Mouse (Mus musculus) forebrain, embryonic 11.5 days (tissue): ENCODE measurements at regions not wholly inside any gene's neighbourhood (a gene's known extent, or its start where the extent isn't known, plus 50 kb on each side); places are given as distances from the start of the nearest gene placed in this dataset.

Experiments used
- ATAC-seq: fragments of 200-750 bp; cut with Nextera tagmentation; replicated peaks from 2 replicates; pipeline ENCODE4 v1.8.0; 2017; ENCODE audit warnings: moderate TSS enrichment; ENCODE audit not compliant: low FRiP score
- DNase-seq: peaks from one replicate; pipeline ENCODE4 v3.0.0-alpha.2; 2017; ENCODE audit warnings: low spot score
- H3K27ac ChIP-seq: fragments of 300-500 bp; sonication (generic); 2 replicates; pipeline ENCODE4 v1.5.1; 2014; ENCODE audit warnings: low read depth, low read length
- H3K27me3 ChIP-seq: fragments of 300-500 bp; sonication (generic); 2 replicates; pipeline ENCODE4 v1.6.1; 2014; ENCODE audit warnings: mild to moderate bottlenecking, low read length, mixed read lengths; ENCODE audit not compliant: control insufficient read depth, insufficient read depth
- H3K36me3 ChIP-seq: fragments of 300-500 bp; sonication (generic); 2 replicates; pipeline ENCODE4 v1.6.1; 2014; ENCODE audit warnings: mild to moderate bottlenecking, low read length, moderate library complexity, mixed read lengths; ENCODE audit not compliant: control insufficient read depth, insufficient read depth
- H3K4me1 ChIP-seq: fragments of 300-500 bp; sonication (generic); replicated peaks from 2 replicates; pipeline ENCODE4 v1.6.1; 2014; ENCODE audit warnings: low read length, mixed read lengths; ENCODE audit not compliant: control insufficient read depth, insufficient read depth
- H3K4me2 ChIP-seq: fragments of 300-500 bp; sonication (generic); 2 replicates; pipeline ENCODE4 v1.6.1; 2014; ENCODE audit warnings: low read depth, mild to moderate bottlenecking, low read length, moderate library complexity, mixed read lengths; ENCODE audit not compliant: severe bottlenecking
- H3K4me3 ChIP-seq: fragments of 300-500 bp; sonication (generic); 2 replicates; pipeline ENCODE4 v1.5.1; 2014; ENCODE audit warnings: low read depth, low read length
- H3K9ac ChIP-seq: fragments of 300-500 bp; sonication (generic); 2 replicates; pipeline ENCODE4 v1.6.1; 2014; ENCODE audit warnings: low read length
- H3K9me3 ChIP-seq: fragments of 300-500 bp; sonication (generic); 2 replicates; pipeline ENCODE4 v1.6.1; 2016; ENCODE audit warnings: low read length, mixed read lengths; ENCODE audit not compliant: control insufficient read depth
- WGBS: fragments of 180-500 bp; shearing (Covaris S2); extraction: QIAGEN DNeasy Blood & Tissue Kit; methylation state at CpG from one replicate; pipeline ENCODE4 v1.1.7; 2014; 5-methylcytosine and 5-hydroxymethylcytosine counted together

DNA sequence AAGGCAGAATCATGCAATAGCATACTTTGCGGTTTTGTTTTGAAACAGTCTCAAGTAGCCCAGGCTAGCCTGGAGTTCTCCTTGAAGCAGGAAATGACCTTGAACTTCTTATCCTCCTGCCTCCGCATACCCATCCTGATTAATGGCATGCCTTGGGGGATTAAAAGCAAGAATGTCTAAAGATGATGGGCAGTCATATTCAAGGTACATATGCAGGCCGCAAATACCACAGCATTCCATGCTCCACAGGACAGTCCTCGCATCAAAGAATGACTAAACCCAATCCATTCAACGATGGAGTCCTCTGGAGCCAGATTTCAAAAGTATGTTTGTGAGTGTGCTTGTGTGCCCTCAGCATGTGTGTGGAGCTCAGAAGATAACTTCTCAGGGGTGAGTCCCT, 69.1 kb upstream of the Tbx3 start:
- DNase-seq (no peak), ATAC-seq (no peak)
- H3K27ac ChIP-seq: no peak overlapping the region
- H3K36me3 ChIP-seq: no peaks in the 10 kb centered on the region
- no peaks in the 10 kb centered on the region for H3K27me3 ChIP-seq
- H3K4me2 ChIP-seq: no peak overlapping the region
- no peaks in the 10 kb centered on the region for H3K4me1 ChIP-seq
- 92% methylated on average over 5 of the region's 5 CpGs for WGBS
- H3K9me3 ChIP-seq: no peaks in the 10 kb centered on the region
- H3K4me3 ChIP-seq: no peak overlapping the region
- H3K9ac ChIP-seq: no peak overlapping the region

DNA sequence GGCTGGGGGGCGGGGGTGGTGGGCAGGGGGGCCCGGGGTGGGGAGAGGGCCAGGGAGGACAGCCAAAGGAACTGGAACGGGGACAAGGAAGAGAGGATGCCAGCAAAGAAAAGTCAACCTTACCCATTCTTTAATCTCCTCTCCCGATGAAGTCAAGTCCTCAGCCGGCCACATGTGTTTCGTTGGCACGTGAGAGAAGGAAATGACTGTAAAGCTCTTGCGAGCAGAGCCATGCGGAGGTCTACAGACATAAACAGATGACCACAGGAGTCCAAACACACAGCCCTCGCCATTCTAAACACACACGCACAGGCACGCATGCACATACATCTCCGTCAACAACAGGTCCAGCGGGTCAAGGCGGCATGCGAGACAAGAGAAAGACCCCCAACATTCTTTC, 68.5 kb upstream of the Tbx3 start:
- Histone ChIP-seq H3K9ac (no peak overlapping the region), H3K27me3 (no peaks in the 10 kb centered on the region), H3K9me3 (no peaks in the 10 kb centered on the region), H3K27ac (no peak overlapping the region), H3K4me3 (no peak overlapping the region), H3K4me2 (no peak overlapping the region), H3K36me3 (no peaks in the 10 kb centered on the region), H3K4me1 (no peaks in the 10 kb centered on the region)
- 92% methylated on average over 16 of the region's 16 CpGs for WGBS
- DNase-seq (no peak), ATAC-seq (no peak)

DNA sequence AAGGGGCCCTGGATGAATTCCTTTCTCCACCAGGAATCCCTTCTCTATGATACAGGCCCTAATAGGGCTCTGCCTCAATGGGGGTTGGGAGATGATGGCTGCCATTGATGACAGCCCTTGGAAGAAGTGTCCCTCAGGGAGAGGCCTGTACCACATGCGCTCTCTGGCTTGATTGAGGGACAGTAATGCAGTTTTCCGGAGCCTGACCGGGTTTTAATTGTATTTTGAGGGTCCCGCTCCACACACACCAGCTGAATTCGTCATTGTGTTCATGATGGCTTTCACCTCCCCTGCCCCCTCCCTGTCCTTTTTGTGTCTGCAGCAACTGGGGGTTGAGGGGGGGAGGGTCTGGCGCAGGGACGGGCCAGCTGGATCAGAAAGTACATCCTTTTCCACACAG, 65.0 kb upstream of the Tbx3 start:
- ATAC-seq: no peak
- no peak overlapping the region for H3K27ac ChIP-seq
- no peak for DNase-seq

DNA sequence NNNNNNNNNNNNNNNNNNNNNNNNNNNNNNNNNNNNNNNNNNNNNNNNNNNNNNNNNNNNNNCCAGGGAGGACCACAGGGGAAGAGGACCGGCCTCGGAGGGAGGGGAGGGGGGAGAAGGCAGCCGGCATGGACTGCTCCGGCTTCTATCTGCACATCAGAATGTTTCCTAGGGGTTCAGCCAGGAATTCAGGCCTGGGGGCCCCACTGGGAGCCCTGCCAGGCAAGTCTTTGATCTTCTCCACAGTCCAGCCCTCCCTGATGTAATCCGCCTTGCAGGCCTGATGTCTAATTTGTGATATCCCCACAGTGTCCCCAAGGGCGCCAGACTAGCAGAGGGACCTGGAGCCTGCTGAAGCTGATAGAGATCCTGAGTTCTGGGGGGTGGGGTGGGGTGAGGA, 57.1 kb upstream of the Tbx3 start:
- no peak overlapping the region for H3K9ac ChIP-seq
- no peaks in the 10 kb centered on the region for H3K27me3 ChIP-seq
- ATAC-seq (peak; percentile 64), DNase-seq (peak; percentile 73)
- no peak overlapping the region for H3K4me3 ChIP-seq
- no peaks in the 10 kb centered on the region; the same call in 1 of the 2 replicates for H3K4me1 ChIP-seq
- no peaks in the 10 kb centered on the region for H3K36me3 ChIP-seq
- H3K4me2 ChIP-seq: no peak overlapping the region
- no peak overlapping the region for H3K27ac ChIP-seq
- H3K9me3 ChIP-seq: no peaks in the 10 kb centered on the region
- WGBS: 19% methylated on average over 6 of the region's 6 CpGs

More for the DNA sequence above, 65.0 kb upstream of the Tbx3 start:
- Histone ChIP-seq H3K9me3 (no peaks in the 10 kb centered on the region), H3K4me2 (no peak overlapping the region), H3K36me3 (no peaks in the 10 kb centered on the region), H3K9ac (no peak overlapping the region), H3K27me3 (no peaks in the 10 kb centered on the region), H3K4me1 (no peaks in the 10 kb centered on the region), H3K4me3 (no peak overlapping the region)
- 69% methylated on average over 7 of the region's 7 CpGs for WGBS

DNA sequence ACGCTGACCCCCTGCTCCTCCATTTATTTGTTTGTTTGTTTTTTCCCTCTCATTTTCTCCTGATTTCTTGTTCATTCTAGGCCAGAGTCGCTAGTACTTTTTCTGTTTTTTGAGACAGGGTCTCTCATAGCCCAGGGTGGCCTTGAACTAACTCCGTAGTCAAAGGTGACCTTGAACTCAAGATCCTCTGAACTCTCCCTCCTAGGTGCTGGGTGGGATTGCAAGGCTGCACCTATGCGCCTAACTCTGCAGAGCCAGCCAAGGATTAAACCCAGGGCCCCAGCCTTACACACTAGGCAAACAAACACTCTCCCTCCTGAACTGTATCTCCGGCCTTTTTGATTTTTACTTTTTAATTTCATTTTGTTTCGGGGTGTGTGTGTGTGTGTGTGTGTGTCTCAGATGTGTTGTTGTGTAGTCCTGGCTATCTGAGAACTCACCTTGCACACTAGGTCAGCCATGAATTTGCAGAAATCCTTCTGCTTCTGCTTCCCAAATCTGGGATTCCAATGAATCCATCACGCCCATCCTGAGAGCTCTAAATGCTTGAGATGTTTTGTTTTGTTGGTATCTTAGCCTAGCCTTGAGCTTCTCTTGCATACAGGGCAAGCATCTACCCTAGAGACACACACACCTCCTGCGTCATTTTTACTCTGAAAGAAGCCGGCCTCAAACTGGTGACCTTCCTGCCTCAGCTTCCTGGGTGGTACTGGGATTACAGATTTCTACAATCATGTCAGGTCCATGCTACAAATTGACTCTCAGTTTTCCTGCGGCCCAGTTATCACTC, 56.3 kb upstream of the Tbx3 start:
- no peak for ATAC-seq
- Histone ChIP-seq H3K4me2 (no peak overlapping the region), H3K36me3 (no peaks in the 10 kb centered on the region), H3K27ac (no peak overlapping the region), H3K9ac (no peak overlapping the region), H3K27me3 (no peaks in the 10 kb centered on the region), H3K4me1 (no peaks in the 10 kb centered on the region; the same call in 1 of the 2 replicates), H3K4me3 (no peak overlapping the region), H3K9me3 (no peaks in the 10 kb centered on the region)
- WGBS: 86% methylated on average over 10 of the region's 10 CpGs
- DNase-seq: no peak

DNA sequence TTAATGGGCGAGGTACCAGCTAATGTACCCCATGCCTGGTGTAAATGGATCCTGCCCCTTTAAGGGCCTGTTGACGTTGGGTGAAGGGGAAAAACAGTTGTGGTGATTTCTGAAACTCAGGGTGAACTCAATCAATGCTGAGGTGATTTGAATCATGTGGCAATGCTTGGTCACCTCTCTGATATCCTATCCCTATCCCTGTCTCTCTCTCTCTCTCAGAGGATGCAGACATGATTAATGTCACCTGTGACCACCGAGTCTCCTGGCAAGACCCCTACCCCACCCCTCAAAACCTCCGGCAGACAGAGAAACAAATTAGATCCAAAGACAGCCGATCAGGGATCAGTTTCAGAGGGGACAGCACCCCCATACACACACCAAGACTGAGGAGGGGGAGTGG, 54.8 kb upstream of the Tbx3 start:
- Histone ChIP-seq H3K4me1 (no peaks in the 10 kb centered on the region; the same call in 1 of the 2 replicates), H3K36me3 (no peaks in the 10 kb centered on the region), H3K4me3 (no peak overlapping the region), H3K27me3 (no peaks in the 10 kb centered on the region), H3K4me2 (no peak overlapping the region), H3K9ac (no peak overlapping the region), H3K9me3 (no peaks in the 10 kb centered on the region), H3K27ac (no peak overlapping the region)
- DNase-seq (no peak), ATAC-seq (no peak)
- 49% methylated on average over 5 of the region's 5 CpGs for WGBS

DNA sequence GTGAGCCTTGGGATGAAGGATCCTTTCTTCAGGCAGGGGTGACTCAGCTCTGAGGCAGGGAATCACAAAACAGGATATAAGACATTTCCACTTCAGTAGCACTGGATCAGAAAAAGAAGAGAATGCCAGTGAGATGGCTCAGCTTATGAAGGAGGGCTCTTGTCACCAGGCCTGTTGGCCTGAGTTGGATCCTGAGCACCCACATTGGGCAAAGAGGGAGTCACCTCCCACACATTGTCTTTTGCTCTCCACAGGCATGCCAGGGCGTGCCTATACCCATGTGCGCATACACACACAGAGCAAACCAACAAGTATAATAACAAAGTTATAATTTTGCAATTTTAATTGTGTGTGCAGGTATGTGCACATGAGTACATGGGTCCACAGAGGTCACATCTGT, 52.6 kb upstream of the Tbx3 start:
- Histone ChIP-seq H3K36me3 (no peaks in the 10 kb centered on the region), H3K9ac (no peak overlapping the region), H3K27me3 (no peaks in the 10 kb centered on the region), H3K4me1 (no peaks in the 10 kb centered on the region; the same call in 1 of the 2 replicates), H3K27ac (no peak overlapping the region), H3K4me2 (no peak overlapping the region), H3K9me3 (no peaks in the 10 kb centered on the region), H3K4me3 (no peak overlapping the region)
- ATAC-seq (no peak), DNase-seq (no peak)
- 92% methylated on average over 2 of the region's 2 CpGs for WGBS

DNA sequence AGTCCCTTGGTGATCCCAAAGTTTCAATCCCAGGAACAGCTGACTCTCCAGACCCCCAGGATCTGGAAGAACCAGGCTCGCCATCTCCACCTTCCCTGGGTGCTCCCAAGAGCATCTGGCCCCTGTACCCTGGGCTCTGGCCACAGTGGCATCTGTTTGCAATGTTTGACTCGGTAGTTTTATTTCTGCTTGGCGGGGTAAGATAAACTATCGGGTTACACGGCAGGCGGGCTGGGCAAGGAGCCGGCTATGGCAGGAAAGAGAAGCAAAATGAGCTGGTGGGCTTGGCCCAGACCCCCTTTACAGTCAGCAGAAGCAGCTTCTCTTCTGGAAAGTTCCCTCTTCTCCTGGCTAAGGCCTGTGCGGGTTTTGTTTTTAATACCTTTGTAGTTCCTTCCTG, 50.6 kb upstream of the Tbx3 start:
- Histone ChIP-seq H3K27ac (no peak overlapping the region), H3K27me3 (peaks cover 5% of the 10 kb centered on the region), H3K9me3 (no peaks in the 10 kb centered on the region), H3K4me3 (no peak overlapping the region), H3K4me1 (no peaks in the 10 kb centered on the region), H3K9ac (no peak overlapping the region), H3K36me3 (no peaks in the 10 kb centered on the region), H3K4me2 (no peak overlapping the region)
- 41% methylated on average over 8 of the region's 8 CpGs for WGBS
- DNase-seq (no peak), ATAC-seq (no peak)
